Mouse (Mus musculus) liver, postnatal 0 days (tissue): ENCODE data around the gene Rragc. TPM values are rescaled to one million over a fixed set of nuclear protein-coding genes. Genes with fewer than 3 reads are reported as not detected.

ENCODE experiments used
- ATAC-seq: fragments of 200-750 bp; cut with Nextera tagmentation; 2 replicates; pipeline ENCODE4 v1.8.0; 2017; ENCODE audit warnings: mild to moderate bottlenecking, moderate library complexity
- DNase-seq: peaks from one replicate; pipeline ENCODE4 v3.0.0-alpha.2; 2016
- H3K27ac ChIP-seq: fragments of 300-500 bp; sonication (generic); 2 replicates; pipeline ENCODE4 v1.5.1; 2014; ENCODE audit warnings: antibody characterized with exemption, moderate library complexity, mild to moderate bottlenecking, low read depth
- H3K27me3 ChIP-seq: fragments of 300-500 bp; sonication (generic); 2 replicates; pipeline ENCODE4 v1.6.1; 2014; ENCODE audit warnings: low read length, control low read depth, mixed read lengths; ENCODE audit not compliant: insufficient read depth
- H3K36me3 ChIP-seq: fragments of 300-500 bp; sonication (generic); replicated peaks from 2 replicates; pipeline ENCODE4 v1.6.1; 2014; ENCODE audit warnings: mild to moderate bottlenecking, control low read depth, low read length, moderate library complexity, mixed read lengths; ENCODE audit not compliant: insufficient read depth
- H3K4me1 ChIP-seq: fragments of 300-500 bp; sonication (generic); 2 replicates; pipeline ENCODE4 v1.6.1; 2014; ENCODE audit warnings: antibody characterized with exemption, mild to moderate bottlenecking, control low read depth; ENCODE audit not compliant: insufficient read depth
- H3K4me2 ChIP-seq: fragments of 300-500 bp; sonication (generic); 2 replicates; pipeline ENCODE4 v1.6.1; 2014; ENCODE audit warnings: low read depth, mild to moderate bottlenecking, low read length, moderate library complexity, mixed read lengths
- H3K4me3 ChIP-seq: fragments of 300-500 bp; sonication (generic); 2 replicates; pipeline ENCODE4 v1.5.1; 2014; ENCODE audit warnings: low read depth, low read length
- H3K9ac ChIP-seq: fragments of 300-500 bp; sonication (generic); replicated peaks from 2 replicates; pipeline ENCODE4 v1.6.1; 2014; ENCODE audit warnings: mild to moderate bottlenecking, moderate library complexity
- H3K9me3 ChIP-seq: fragments of 300-500 bp; sonication (generic); 2 replicates; pipeline ENCODE4 v1.6.1; 2016; ENCODE audit warnings: mild to moderate bottlenecking, control low read depth, low read length, mixed read lengths
- CTCF ChIP-seq: sonication (generic); IDR thresholded peaks from 2 replicates; pipeline ENCODE4 v1.5.1; 2016; ENCODE audit warnings: antibody characterized with exemption, low read depth
- EP300 ChIP-seq: IDR thresholded peaks from 2 replicates; pipeline ENCODE4 v1.6.1; 2016; ENCODE audit warnings: antibody characterized with exemption, low read depth, mild to moderate bottlenecking
- WGBS: fragments of 180-500 bp; shearing (Covaris S2); extraction: QIAGEN DNeasy Blood & Tissue Kit; methylation state at CpG from one replicate; pipeline ENCODE4 v1.1.7; 2014; ENCODE audit not compliant: insufficient replicate concordance; 5-methylcytosine and 5-hydroxymethylcytosine counted together
- polyA plus RNA-seq: library from polyadenylated mRNA; unstranded; fragments of >200 nt; fragmentation: Nextera tagmentation; extraction: Ambion mirVana; gene quantifications from 2 replicates; pipeline ENCODE4 v1.2.1, GENCODE M21; 2015

The Rragc gene
- polyA plus RNA-seq, 1 experiment from 2014 or later: 20.0 TPM

- Histone ChIP-seq H3K9me3 (no peaks in the 10 kb centered on the region), H3K4me3 (no peak overlapping the region), H3K9ac (no peak overlapping the region), H3K27ac (no peak overlapping the region), H3K27me3 (no peaks in the 10 kb centered on the region), H3K4me1 (no peaks in the 10 kb centered on the region), H3K4me2 (no peak overlapping the region), H3K36me3 (no peaks in the 10 kb centered on the region)
- TF ChIP-seq CTCF (no peak), EP300 (no peak)
- no peak for DNase-seq
- ATAC-seq: no peak
- 47% methylated on average over 5 of the region's 5 CpGs for WGBS
These were observed 29.9 kb downstream of the Rragc start for GRCm38 (mm10) chr4:123947149-123947548.

- H3K4me2 ChIP-seq: no peak overlapping the region
- H3K9ac ChIP-seq: no peak overlapping the region
- no peak overlapping the region for H3K27ac ChIP-seq
- H3K4me1 ChIP-seq: no peaks in the 10 kb centered on the region
- H3K36me3 ChIP-seq: no peaks in the 10 kb centered on the region
- ATAC-seq: no peak
- H3K4me3 ChIP-seq: no peak overlapping the region
- no peaks in the 10 kb centered on the region for H3K9me3 ChIP-seq
- TF ChIP-seq CTCF: no peak
- TF ChIP-seq EP300: no peak
- DNase-seq: no peak
- WGBS: 77% methylated on average over 6 of the region's 6 CpGs
- H3K27me3 ChIP-seq: no peaks in the 10 kb centered on the region
These were observed 31.7 kb downstream of the Rragc start for GRCm38 (mm10) chr4:123948901-123949300.

GRCm38 (mm10) chr4:123949649-123950048 is 32.4 kb downstream of the Rragc start:
- no peaks in the 10 kb centered on the region for H3K36me3 ChIP-seq
- H3K27me3 ChIP-seq: no peaks in the 10 kb centered on the region
- no peak overlapping the region for H3K9ac ChIP-seq
- no peaks in the 10 kb centered on the region for H3K4me1 ChIP-seq
- no peak overlapping the region for H3K4me3 ChIP-seq
- no peak for DNase-seq
- no peak overlapping the region for H3K4me2 ChIP-seq
- H3K9me3 ChIP-seq: no peaks in the 10 kb centered on the region
- H3K27ac ChIP-seq: no peak overlapping the region
- no peak for ATAC-seq
- no peak for TF ChIP-seq EP300
- no peak for TF ChIP-seq CTCF
- WGBS: 56% methylated on average over 10 of the region's 10 CpGs

GRCm38 (mm10) chr4:123952059-123952458 is 34.8 kb downstream of the Rragc start:
- H3K36me3 ChIP-seq: no peaks in the 10 kb centered on the region
- H3K9ac ChIP-seq: no peak overlapping the region
- TF ChIP-seq CTCF (no peak), EP300 (no peak)
- DNase-seq (no peak), ATAC-seq (no peak)
- no peaks in the 10 kb centered on the region; the same call in 1 of the 2 replicates for H3K4me1 ChIP-seq
- no peak overlapping the region for H3K4me3 ChIP-seq
- WGBS: 39% methylated on average over 7 of the region's 8 CpGs
- H3K9me3 ChIP-seq: no peaks in the 10 kb centered on the region
- no peak overlapping the region for H3K4me2 ChIP-seq
- no peak overlapping the region for H3K27ac ChIP-seq
- peaks cover 7% of the 10 kb centered on the region; the same call in 1 of the 2 replicates for H3K27me3 ChIP-seq

GRCm38 (mm10) chr4:123956703-123957491 is 39.7 kb downstream of the Rragc start:
- no peaks in the 10 kb centered on the region for H3K36me3 ChIP-seq
- TF ChIP-seq CTCF (peak; percentile 86), EP300 (no peak)
- H3K27ac ChIP-seq: no peak overlapping the region
- H3K9ac ChIP-seq: no peak overlapping the region; the same call in 1 of the 2 replicates
- no peaks in the 10 kb centered on the region for H3K9me3 ChIP-seq
- DNase-seq (peak; percentile 86), ATAC-seq (peak; percentile 86)
- no peak overlapping the region for H3K4me3 ChIP-seq
- H3K4me2 ChIP-seq: 0 out of 2 replicates have a peak overlapping the region, but pooled peaks have one; percentile 32
- 8% methylated on average over 31 of the region's 31 CpGs for WGBS
- H3K27me3 ChIP-seq: peaks cover 7% of the 10 kb centered on the region; the same call in 1 of the 2 replicates
- peaks cover 14% of the 10 kb centered on the region for H3K4me1 ChIP-seq

- Histone ChIP-seq H3K4me1 (peaks cover 14% of the 10 kb centered on the region), H3K27ac (no peak overlapping the region), H3K4me2 (no peak overlapping the region), H3K27me3 (peaks cover 7% of the 10 kb centered on the region; the same call in 1 of the 2 replicates), H3K9ac (no peak overlapping the region), H3K4me3 (no peak overlapping the region), H3K9me3 (no peaks in the 10 kb centered on the region), H3K36me3 (no peaks in the 10 kb centered on the region)
- DNase-seq (no peak), ATAC-seq (peak; percentile 45)
- TF ChIP-seq EP300 (no peak), CTCF (no peak)
- WGBS: 58% methylated on average over 4 of the region's 4 CpGs
These were observed 40.2 kb downstream of the Rragc start for GRCm38 (mm10) chr4:123957492-123957808.
